Mouse (Mus musculus): ENCODE results near the gene Bsg.

- TF ChIP-seq ZC3H11A (IDR thresholded peaks at IDR 0.05; ENCODE audit: borderline replicate concordance, low read depth, low read length) (no peak), CHD2 (IDR thresholded peaks at IDR 0.05; ENCODE audit: low read depth, low read length) (no peak), ZNF384 (IDR thresholded peaks at IDR 0.05; ENCODE audit: low read depth, low read length) (no peak), MAFK (IDR thresholded peaks at IDR 0.05; ENCODE audit: insufficient read depth, low read depth, low read length) (no peak)
These were observed 25.2 kb downstream of the Bsg start for GRCm38 (mm10) chr10:79729357-79729965.
